Mouse (Mus musculus): ENCODE measurements around the gene BC051142.

BC051142 gene

GRCm38 (mm10) chr17:34507591-34507990 lies 109.0 kb downstream of the BC051142 start:
- DNase-seq (ENCODE audit: low spot score in 2 of 2): no peak

Measured in frontal cortex, postnatal 14 days (tissue).